Mouse (Mus musculus): ENCODE measurements around the gene Vmn1r95. TPM values are rescaled to one million over a fixed set of nuclear protein-coding genes. Genes with fewer than 3 reads are reported as not detected.

Vmn1r95 gene
- not detected for polyA plus RNA-seq (2014; fragmentation: Illumina TruSeq; extraction: RNeasy Lipid Tissue Mini Kit (QIAGEN cat#74804); ENCODE audit: low read depth, low replicate concordance)

GRCm38 (mm10) chr7:20193410-20193809 lies at the start of gene Vmn1r95:
Gene Vmn1r95 (plus strand): TSS chr7:20193710.

DNA sequence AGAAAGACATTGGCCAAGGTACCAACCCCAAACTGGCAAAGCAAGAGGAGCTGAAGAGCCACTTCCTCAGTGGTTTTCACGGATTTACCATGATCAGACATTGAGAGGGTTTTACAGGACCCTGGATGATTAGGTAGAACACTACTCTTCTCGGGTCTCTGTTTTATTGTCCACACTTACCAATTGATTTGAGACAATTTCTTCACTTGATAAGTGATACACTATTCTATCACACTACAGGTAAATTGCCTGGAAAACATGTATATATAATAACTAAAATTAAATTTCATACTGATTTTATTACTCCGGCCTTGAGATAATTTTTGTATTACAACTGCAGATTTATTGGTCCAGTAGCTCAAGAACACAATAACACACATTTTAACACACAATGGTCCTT lies 25.2 kb upstream of the Vmn1r95 start, which contains the start of gene Vmn1r94:
Vmn1r94 (minus strand) TSS at position 101 of the 400 bp plus-strand sequence.

DNA sequence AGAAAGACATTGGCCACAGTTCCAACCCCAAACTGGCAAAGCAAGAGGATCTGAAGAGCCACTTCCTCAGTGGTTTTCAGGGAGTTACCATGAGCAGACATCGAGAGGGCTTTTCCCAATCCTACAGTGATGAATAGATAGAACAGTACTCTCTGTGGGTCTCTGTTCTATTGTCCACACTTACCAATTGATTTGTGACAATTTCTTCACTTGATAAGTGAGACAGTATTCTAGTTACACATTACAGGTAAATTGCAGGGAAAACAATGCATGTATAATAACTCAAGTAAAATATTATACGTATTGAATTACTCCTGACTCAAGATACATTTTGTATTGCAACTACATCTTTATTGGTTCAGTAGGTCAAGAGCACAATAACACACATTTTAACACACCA lies 12.0 kb downstream of the Vmn1r95 start, which contains the start of gene Gm6164:
Gm6164 (minus strand) TSS at position 101 of the 400 bp plus-strand sequence.

GRCm38 (mm10) chr7:20233728-20234127 lies 40.2 kb downstream of the Vmn1r95 start, which contains the start of gene Gm4498:
Gene Gm4498 (minus strand): TSS chr7:20233828.

Other genes with a start within 250 kb of the Vmn1r95 start
- gene Igsf23, start 243.0 kb upstream of the Vmn1r95 start, polyA plus RNA-seq (2014; fragmentation: Illumina TruSeq; extraction: RNeasy Lipid Tissue Mini Kit (QIAGEN cat#74804); ENCODE audit: low read depth, low replicate concordance), result not detected
- 0.16 TPM for gene Ceacam20, start 228.3 kb upstream of the Vmn1r95 start, polyA plus RNA-seq (2014; fragmentation: Illumina TruSeq; extraction: RNeasy Lipid Tissue Mini Kit (QIAGEN cat#74804); ENCODE audit: low read depth, low replicate concordance)
- 0.16 TPM for gene Nlrp9b, start 202.2 kb upstream of the Vmn1r95 start, polyA plus RNA-seq (2014; fragmentation: Illumina TruSeq; extraction: RNeasy Lipid Tissue Mini Kit (QIAGEN cat#74804); ENCODE audit: low read depth, low replicate concordance)
- not detected for gene Vmn1r91, start 94.0 kb upstream of the Vmn1r95 start, polyA plus RNA-seq (2014; fragmentation: Illumina TruSeq; extraction: RNeasy Lipid Tissue Mini Kit (QIAGEN cat#74804); ENCODE audit: low read depth, low replicate concordance)
- gene Gm16442, start 71.1 kb upstream of the Vmn1r95 start, polyA plus RNA-seq (2014; fragmentation: Illumina TruSeq; extraction: RNeasy Lipid Tissue Mini Kit (QIAGEN cat#74804); ENCODE audit: low read depth, low replicate concordance), result not detected
- gene Vmn1r93, start 54.6 kb upstream of the Vmn1r95 start, polyA plus RNA-seq (2014; fragmentation: Illumina TruSeq; extraction: RNeasy Lipid Tissue Mini Kit (QIAGEN cat#74804); ENCODE audit: low read depth, low replicate concordance), result not detected
- not detected for gene Vmn1r94, start 25.3 kb upstream of the Vmn1r95 start, polyA plus RNA-seq (2014; fragmentation: Illumina TruSeq; extraction: RNeasy Lipid Tissue Mini Kit (QIAGEN cat#74804); ENCODE audit: low read depth, low replicate concordance)
- not detected for gene Gm6164, start 11.9 kb downstream of the Vmn1r95 start, polyA plus RNA-seq (2014; fragmentation: Illumina TruSeq; extraction: RNeasy Lipid Tissue Mini Kit (QIAGEN cat#74804); ENCODE audit: low read depth, low replicate concordance)
- gene Gm4498, start 40.1 kb downstream of the Vmn1r95 start, polyA plus RNA-seq (2014; fragmentation: Illumina TruSeq; extraction: RNeasy Lipid Tissue Mini Kit (QIAGEN cat#74804); ENCODE audit: low read depth, low replicate concordance), result not detected
- gene Gm5890, start 69.1 kb downstream of the Vmn1r95 start, polyA plus RNA-seq (2014; fragmentation: Illumina TruSeq; extraction: RNeasy Lipid Tissue Mini Kit (QIAGEN cat#74804); ENCODE audit: low read depth, low replicate concordance), result not detected
- gene Gm4133, start 140.4 kb downstream of the Vmn1r95 start, polyA plus RNA-seq (2014; fragmentation: Illumina TruSeq; extraction: RNeasy Lipid Tissue Mini Kit (QIAGEN cat#74804); ENCODE audit: low read depth, low replicate concordance), result not detected
- gene Gm5728, start 181.7 kb downstream of the Vmn1r95 start, polyA plus RNA-seq (2014; fragmentation: Illumina TruSeq; extraction: RNeasy Lipid Tissue Mini Kit (QIAGEN cat#74804); ENCODE audit: low read depth, low replicate concordance), result not detected
- not detected for gene Vmn1r100, start 224.2 kb downstream of the Vmn1r95 start, polyA plus RNA-seq (2014; fragmentation: Illumina TruSeq; extraction: RNeasy Lipid Tissue Mini Kit (QIAGEN cat#74804); ENCODE audit: low read depth, low replicate concordance)
- gene Vmn1r101, start 248.9 kb downstream of the Vmn1r95 start, polyA plus RNA-seq (2014; fragmentation: Illumina TruSeq; extraction: RNeasy Lipid Tissue Mini Kit (QIAGEN cat#74804); ENCODE audit: low read depth, low replicate concordance), result not detected